Mouse (Mus musculus) kidney, postnatal 25 days (tissue): Measurements from ENCODE around the gene Acap2.

ENCODE experiments used
- DNase-seq, 2 experiments: peaks; one replicate each; pipeline ENCODE4 v3.0.0; 2021; ENCODE audit warnings: mixed read lengths in 2 of 2

Gene Acap2

GRCm38 (mm10) chr16:31167017-31167887 lies 33.8 kb downstream of the Acap2 start:
- DNase-seq = no peak

GRCm38 (mm10) chr16:31165907-31166306 lies 35.1 kb downstream of the Acap2 start:
- DNase-seq = peak in 1 of 2 experiments; percentile 29

- no peak for DNase-seq
These were observed 35.6 kb downstream of the Acap2 start for GRCm38 (mm10) chr16:31165467-31165866.

GRCm38 (mm10) chr16:31164125-31164524 lies 36.9 kb downstream of the Acap2 start:
- no peak for DNase-seq

- no peak for DNase-seq
These were observed 40.6 kb downstream of the Acap2 start for GRCm38 (mm10) chr16:31160486-31160885.

- DNase-seq = no peak
These were observed 41.6 kb downstream of the Acap2 start for GRCm38 (mm10) chr16:31159491-31159890.

- DNase-seq = no peak
These were observed 51.2 kb downstream of the Acap2 start for GRCm38 (mm10) chr16:31149841-31150240.

GRCm38 (mm10) chr16:31148891-31149290 lies 52.2 kb downstream of the Acap2 start:
- no peak for DNase-seq

GRCm38 (mm10) chr16:31147766-31148165 lies 53.3 kb downstream of the Acap2 start:
- no peak for DNase-seq

GRCm38 (mm10) chr16:31141916-31142315 lies 59.1 kb downstream of the Acap2 start:
- no peak for DNase-seq

GRCm38 (mm10) chr16:31136616-31137253 lies 64.3 kb downstream of the Acap2 start:
- no peak for DNase-seq

- DNase-seq = no peak
These were observed 65.5 kb downstream of the Acap2 start for GRCm38 (mm10) chr16:31135519-31135918.

- DNase-seq = peak; percentile 58 to 67
These were observed 69.5 kb downstream of the Acap2 start for GRCm38 (mm10) chr16:31131531-31131930.

GRCm38 (mm10) chr16:31128116-31128515 lies 72.9 kb downstream of the Acap2 start:
- DNase-seq = no peak

- DNase-seq = no peak
These were observed 76.1 kb downstream of the Acap2 start for GRCm38 (mm10) chr16:31124991-31125390.

GRCm38 (mm10) chr16:31121612-31122011 lies 79.4 kb downstream of the Acap2 start:
- no peak for DNase-seq

- DNase-seq = peak in 1 of 2 experiments; percentile 6
These were observed 87.4 kb downstream of the Acap2 start for GRCm38 (mm10) chr16:31113596-31113995.

- no peak for DNase-seq
These were observed 99.7 kb downstream of the Acap2 start for GRCm38 (mm10) chr16:31101352-31101751.

- DNase-seq = no peak
These were observed 101.1 kb downstream of the Acap2 start for GRCm38 (mm10) chr16:31099906-31100305.

GRCm38 (mm10) chr16:31094036-31094435 lies 107.0 kb downstream of the Acap2 start:
- no peak for DNase-seq

GRCm38 (mm10) chr16:31093186-31093585 lies 107.9 kb downstream of the Acap2 start:
- DNase-seq = no peak

GRCm38 (mm10) chr16:31081891-31082290 lies 119.2 kb downstream of the Acap2 start:
- no peak for DNase-seq

GRCm38 (mm10) chr16:31081125-31081664 lies 119.8 kb downstream of the Acap2 start, which contains the start of gene Xxylt1:
Gene Xxylt1, minus strand, starts transcription at chr16:31081432.
- DNase-seq = peak; percentile 95 to 98

- DNase-seq = peak; percentile 81 to 87
These were observed 120.4 kb downstream of the Acap2 start for GRCm38 (mm10) chr16:31080573-31081051.
